Mouse (Mus musculus): ENCODE results near the gene Ppp1r12b.

Gene Ppp1r12b

GRCm38 (mm10) chr1:134955637-134956176 is at the start of gene Ppp1r12b:
TSS of gene Ppp1r12b (minus strand) at chr1:134955942.
- in situ Hi-C loops (cut with MboI, MseI): loop anchor here (10.0 kb wide), 1 partner anchor 1729 kb away; no protein-coding TSS in a partner anchor

- in situ Hi-C loops (cut with MboI, MseI): no loop called here
Observed at GRCm38 (mm10) chr1:135003346-135003745, 47.6 kb upstream of the Ppp1r12b start.

GRCm38 (mm10) chr1:135000527-135000926 is 44.8 kb upstream of the Ppp1r12b start:
- in situ Hi-C loops (cut with MboI, MseI): no loop called here

- in situ Hi-C loops (cut with MboI, MseI): no loop called here
Observed at GRCm38 (mm10) chr1:134998231-134998630, 42.5 kb upstream of the Ppp1r12b start.

- in situ Hi-C loops (cut with MboI, MseI): no loop called here
Observed at GRCm38 (mm10) chr1:134997568-134997967, 41.8 kb upstream of the Ppp1r12b start.

- in situ Hi-C loops (cut with MboI, MseI): no loop called here
Observed at GRCm38 (mm10) chr1:134996471-134996870, 40.7 kb upstream of the Ppp1r12b start.

GRCm38 (mm10) chr1:134995954-134996353 is 40.2 kb upstream of the Ppp1r12b start:
- in situ Hi-C loops (cut with MboI, MseI): no loop called here

GRCm38 (mm10) chr1:134995437-134995836 is 39.7 kb upstream of the Ppp1r12b start:
- in situ Hi-C loops (cut with MboI, MseI): no loop called here

- in situ Hi-C loops (cut with MboI, MseI): no loop called here
Observed at GRCm38 (mm10) chr1:134994739-134995138, 39.0 kb upstream of the Ppp1r12b start.

- in situ Hi-C loops (cut with MboI, MseI): no loop called here
Observed at GRCm38 (mm10) chr1:134992046-134992645, 36.4 kb upstream of the Ppp1r12b start.

GRCm38 (mm10) chr1:134989372-134989771 is 33.6 kb upstream of the Ppp1r12b start:
- in situ Hi-C loops (cut with MboI, MseI): loop anchor here (5.0 kb wide), 1 partner anchor 118 kb away; the partner anchor contains the start of gene Lgr6

- in situ Hi-C loops (cut with MboI, MseI): loop anchor here (5.0 kb wide), 1 partner anchor 119 kb away; the partner anchor contains the start of gene Lgr6
Observed at GRCm38 (mm10) chr1:134987962-134988341, 32.2 kb upstream of the Ppp1r12b start.

GRCm38 (mm10) chr1:134987173-134987961 is 31.6 kb upstream of the Ppp1r12b start:
- in situ Hi-C loops (cut with MboI, MseI): loop anchor here (5.0 kb wide), 1 partner anchor 120 kb away; the partner anchor contains the start of gene Lgr6

- in situ Hi-C loops (cut with MboI, MseI): no loop called here
Observed at GRCm38 (mm10) chr1:134972920-134973319, 17.2 kb upstream of the Ppp1r12b start.

GRCm38 (mm10) chr1:134965430-134965829 is 9.7 kb upstream of the Ppp1r12b start:
- in situ Hi-C loops (cut with MboI, MseI): no loop called here

- in situ Hi-C loops (cut with MboI, MseI): no loop called here
Observed at GRCm38 (mm10) chr1:134962821-134963220, 7.1 kb upstream of the Ppp1r12b start.

- in situ Hi-C loops (cut with MboI, MseI): no loop called here
Observed at GRCm38 (mm10) chr1:134962053-134962803, 6.5 kb upstream of the Ppp1r12b start, which contains the start of gene Ube2t. TSS of gene Ube2t (plus strand) at chr1:134962565.

GRCm38 (mm10) chr1:134960634-134961033 is 4.9 kb upstream of the Ppp1r12b start:
- in situ Hi-C loops (cut with MboI, MseI): no loop called here

- in situ Hi-C loops (cut with MboI, MseI): loop anchor here (10.0 kb wide), 1 partner anchor 1730 kb away; no protein-coding TSS in a partner anchor
Observed at GRCm38 (mm10) chr1:134955050-134955636, 599 bp downstream of the Ppp1r12b start.

GRCm38 (mm10) chr1:134949946-134950345 is 5.8 kb downstream of the Ppp1r12b start:
- in situ Hi-C loops (cut with MboI, MseI): loop anchor here (10.0 kb wide), 1 partner anchor 1735 kb away; no protein-coding TSS in a partner anchor

GRCm38 (mm10) chr1:134947590-134947989 is 8.2 kb downstream of the Ppp1r12b start:
- in situ Hi-C loops (cut with MboI, MseI): no loop called here
